Mouse (Mus musculus) limb, embryonic 10.5 days (tissue): ENCODE results near the gene Rsph3b. TPM values are rescaled to one million over a fixed set of nuclear protein-coding genes. Genes with fewer than 3 reads are reported as not detected.
A peak's percentile ranks its signal among the peaks of the same experiment; 100 is the strongest.
"Not testable (repeated sequence)": the region's sequence is repeated elsewhere in the genome, so short reads cannot be mapped to it uniquely, and the experiment has no call there.

Source experiments
- DNase-seq: peaks from one replicate; pipeline ENCODE4 v3.0.0-alpha.2; 2017; ENCODE audit warnings: low spot score
- H3K27ac ChIP-seq: fragments of 300-500 bp; sonication (generic); 2 replicates; pipeline ENCODE4 v1.5.1; 2016; ENCODE audit warnings: mild to moderate bottlenecking
- H3K27me3 ChIP-seq: fragments of 300-500 bp; sonication (generic); 2 replicates; pipeline ENCODE4 v1.6.1; 2016; ENCODE audit warnings: low read depth, mild to moderate bottlenecking; ENCODE audit not compliant: poor library complexity, severe bottlenecking
- H3K36me3 ChIP-seq: fragments of 300-500 bp; sonication (generic); 2 replicates; pipeline ENCODE4 v1.6.1; 2016; ENCODE audit warnings: mild to moderate bottlenecking, moderate library complexity
- H3K4me1 ChIP-seq: fragments of 300-500 bp; sonication (generic); 2 replicates; pipeline ENCODE4 v1.6.1; 2016
- H3K4me3 ChIP-seq: fragments of 300-500 bp; sonication (generic); 2 replicates; pipeline ENCODE4 v1.5.1; 2016; ENCODE audit warnings: mild to moderate bottlenecking, moderate library complexity
- H3K9me3 ChIP-seq: fragments of 300-500 bp; sonication (generic); replicated peaks from 2 replicates; pipeline ENCODE4 v1.6.1; 2016; ENCODE audit warnings: mild to moderate bottlenecking
- WGBS: fragments of 180-500 bp; shearing (Covaris S2); methylation state at CpG from one replicate; pipeline ENCODE4 v1.1.7; 2016; 5-methylcytosine and 5-hydroxymethylcytosine counted together
- polyA plus RNA-seq: library from polyadenylated mRNA; unstranded; fragments of >200 nt; fragmentation: Nextera tagmentation; extraction: Ambion mirVana; gene quantifications from 2 replicates; pipeline ENCODE4 v1.2.1, GENCODE M21; 2016

Rsph3b gene
- 23.8 and 32.1 TPM in 2 replicates for polyA plus RNA-seq

- H3K27me3 ChIP-seq, H3K36me3 ChIP-seq, H3K4me1 ChIP-seq, H3K9me3 ChIP-seq: not testable (repeated sequence)
- H3K27ac ChIP-seq, result peak within 1 kb of the TSS; percentile 85
- 2% methylated on average over 73 of the region's 73 CpGs for WGBS
- peak; percentile 95 for DNase-seq
- peak within 1 kb of the TSS; percentile 57 for H3K4me3 ChIP-seq
These were observed at the start of gene Rsph3b for GRCm38 (mm10) chr17:6947984-6948768. TSS of gene Rsph3b (minus strand) at chr17:6948682.

DNA sequence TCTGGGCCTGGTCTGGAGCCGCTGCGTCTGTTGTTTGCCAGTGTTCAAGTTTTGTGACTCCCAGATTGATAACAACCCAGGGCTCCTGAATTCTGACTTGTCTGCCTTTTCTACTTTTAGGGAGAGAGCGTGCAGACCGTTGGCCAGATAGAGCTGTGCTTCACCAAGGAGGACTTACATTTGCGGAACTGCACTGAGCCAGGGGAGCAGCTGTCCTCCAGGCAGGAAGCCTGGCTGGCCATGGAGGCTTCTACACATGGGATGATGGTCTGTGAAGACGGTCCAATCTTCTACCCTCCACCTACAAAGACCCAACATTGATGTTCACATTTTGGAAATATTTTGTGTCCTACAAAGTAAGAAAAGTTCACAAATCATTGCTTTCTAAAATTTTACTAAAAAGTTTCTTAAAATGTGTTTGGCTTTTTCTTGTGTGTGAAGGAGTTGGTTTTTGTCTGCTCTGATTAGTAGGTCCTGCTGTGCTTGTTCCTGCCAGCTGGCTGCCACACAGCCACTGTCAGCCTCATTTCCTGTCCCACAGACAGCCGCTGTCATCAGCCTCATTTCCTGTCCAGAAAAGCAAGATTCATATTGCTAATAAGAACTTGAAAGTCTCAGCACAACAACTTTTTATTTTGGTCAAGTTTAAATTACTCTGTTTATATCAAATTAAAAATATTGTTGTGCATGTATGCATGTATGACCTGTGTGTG lies 49.5 kb upstream of the Rsph3b start:
- WGBS, result 55% methylated on average over 2 of the region's 7 CpGs
- not testable (repeated sequence) for H3K9me3 ChIP-seq, H3K27me3 ChIP-seq, DNase-seq, H3K27ac ChIP-seq, H3K36me3 ChIP-seq, H3K4me1 ChIP-seq, H3K4me3 ChIP-seq

DNA sequence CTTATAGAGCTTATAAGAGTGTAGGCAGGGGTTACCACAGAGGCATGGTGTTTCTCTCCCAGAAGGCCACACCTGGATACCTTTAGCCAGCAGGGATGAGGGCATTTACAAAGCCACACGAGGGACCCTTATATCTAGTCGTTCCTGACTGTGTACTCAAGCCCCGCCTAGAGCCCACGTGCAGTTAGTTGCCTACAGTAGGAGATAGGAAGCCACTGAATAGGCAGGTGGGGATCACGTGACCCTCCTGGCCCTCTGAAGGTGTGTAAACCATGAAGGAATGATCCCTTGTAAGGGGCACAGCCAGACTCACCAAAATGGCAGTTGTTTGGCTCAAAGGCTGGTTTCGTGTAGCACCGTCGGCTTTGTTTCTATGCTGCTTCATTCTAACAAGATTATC lies 48.3 kb upstream of the Rsph3b start:
- not testable (repeated sequence) for H3K36me3 ChIP-seq, H3K27me3 ChIP-seq, H3K9me3 ChIP-seq, H3K4me3 ChIP-seq, H3K27ac ChIP-seq, H3K4me1 ChIP-seq, DNase-seq
- WGBS, result 86% methylated on average over 8 of the region's 8 CpGs

DNA sequence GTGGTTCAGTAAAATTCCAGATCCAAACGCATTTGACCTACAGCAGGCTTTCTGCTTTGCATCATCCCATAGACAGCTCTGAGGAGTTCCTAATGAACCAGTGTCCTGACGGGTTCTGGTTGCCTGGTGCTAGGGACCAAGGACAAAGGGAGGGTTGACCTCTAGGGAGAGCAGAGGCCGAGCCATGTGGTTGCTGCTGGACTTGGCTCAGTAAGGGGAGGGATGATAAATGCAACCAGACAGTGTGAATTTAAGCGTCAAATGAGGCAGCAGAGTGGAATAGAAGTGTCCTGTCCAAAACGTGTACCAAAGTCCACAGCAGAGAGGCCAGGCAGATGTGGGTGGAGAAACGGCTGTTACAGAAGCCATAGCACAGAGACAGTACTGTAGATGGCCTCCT lies 47.0 kb upstream of the Rsph3b start:
- not testable (repeated sequence) for H3K27me3 ChIP-seq, H3K36me3 ChIP-seq, H3K9me3 ChIP-seq, H3K4me3 ChIP-seq, DNase-seq, H3K27ac ChIP-seq, H3K4me1 ChIP-seq
- WGBS, result no CpG with 5 or more reads among the region's 6 CpGs

DNA sequence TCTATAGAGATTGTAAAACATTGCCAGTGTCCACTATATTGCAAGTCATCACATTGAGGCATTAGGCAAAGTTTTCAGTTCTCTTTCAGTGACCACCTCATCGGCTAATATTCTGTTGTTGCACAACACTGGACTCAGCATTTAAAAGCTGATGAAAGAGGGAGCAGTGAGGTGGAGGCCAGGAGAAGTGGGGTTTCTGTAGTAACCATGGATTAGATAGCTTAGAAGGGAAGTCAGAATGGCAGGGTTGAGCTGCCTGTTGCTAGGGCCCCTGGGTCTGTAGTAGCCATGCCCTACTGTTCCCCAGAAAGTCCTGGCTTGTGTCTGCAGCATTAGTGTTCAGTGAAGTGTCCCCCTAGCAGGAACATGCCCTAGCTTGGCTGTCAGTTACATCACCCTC lies 37.6 kb upstream of the Rsph3b start:
- WGBS, result 95% methylated on average over 1 of the region's 1 CpGs
- peaks cover 11% of the 10 kb centered on the region for H3K36me3 ChIP-seq
- not testable (repeated sequence) for H3K4me3 ChIP-seq, H3K9me3 ChIP-seq, H3K27ac ChIP-seq, H3K27me3 ChIP-seq, H3K4me1 ChIP-seq, DNase-seq

- H3K27me3 ChIP-seq, H3K27ac ChIP-seq, H3K4me1 ChIP-seq, H3K9me3 ChIP-seq, H3K36me3 ChIP-seq, DNase-seq, H3K4me3 ChIP-seq: not testable (repeated sequence)
- WGBS, result 91% methylated on average over 5 of the region's 8 CpGs
These were observed 31.7 kb upstream of the Rsph3b start for GRCm38 (mm10) chr17:6980144-6980543.

DNA sequence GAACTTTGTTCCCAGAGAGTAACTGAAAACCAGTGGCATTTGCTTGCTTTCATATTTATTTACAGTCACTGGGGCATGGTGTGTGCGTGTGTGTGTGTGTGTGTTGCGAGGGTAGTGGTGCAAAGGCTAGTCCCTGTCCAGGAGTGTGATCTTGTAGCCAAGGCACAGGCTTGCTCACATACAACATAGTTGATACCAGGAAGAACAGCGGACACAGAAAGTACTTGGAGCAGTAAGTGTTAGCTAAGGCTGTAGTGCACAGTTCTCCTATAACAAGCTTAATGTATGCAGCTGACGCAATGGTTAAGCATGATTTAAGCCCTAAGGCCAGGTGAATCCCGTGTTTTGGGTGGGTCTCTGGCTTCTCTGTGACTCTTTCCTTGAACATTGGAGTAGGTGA lies 30.9 kb upstream of the Rsph3b start:
- H3K27me3 ChIP-seq, DNase-seq, H3K36me3 ChIP-seq, H3K27ac ChIP-seq, H3K9me3 ChIP-seq, H3K4me1 ChIP-seq: not testable (repeated sequence)
- H3K4me3 ChIP-seq, result peak overlapping the region; percentile 54
- 44% methylated on average over 5 of the region's 5 CpGs for WGBS

- H3K4me1 ChIP-seq, H3K27me3 ChIP-seq, H3K9me3 ChIP-seq, H3K36me3 ChIP-seq: not testable (repeated sequence)
- DNase-seq, result peak; percentile 63
- 1% methylated on average over 52 of the region's 68 CpGs for WGBS
- H3K27ac ChIP-seq, result peak within 1 kb of the TSS; percentile 82; the same call in 1 of the 2 replicates
- H3K4me3 ChIP-seq, result peak within 1 kb of the TSS; percentile 54
These were observed 30.1 kb upstream of the Rsph3b start, which contains the start of gene Gm49721 for GRCm38 (mm10) chr17:6978287-6979248. TSS of gene Gm49721 (plus strand) at chr17:6978904.

- H3K36me3 ChIP-seq, H3K27ac ChIP-seq, H3K4me3 ChIP-seq, H3K27me3 ChIP-seq, H3K9me3 ChIP-seq, H3K4me1 ChIP-seq, DNase-seq: not testable (repeated sequence)
- WGBS, result 71% methylated on average over 3 of the region's 3 CpGs
These were observed 26.5 kb upstream of the Rsph3b start for GRCm38 (mm10) chr17:6974985-6975384.

DNA sequence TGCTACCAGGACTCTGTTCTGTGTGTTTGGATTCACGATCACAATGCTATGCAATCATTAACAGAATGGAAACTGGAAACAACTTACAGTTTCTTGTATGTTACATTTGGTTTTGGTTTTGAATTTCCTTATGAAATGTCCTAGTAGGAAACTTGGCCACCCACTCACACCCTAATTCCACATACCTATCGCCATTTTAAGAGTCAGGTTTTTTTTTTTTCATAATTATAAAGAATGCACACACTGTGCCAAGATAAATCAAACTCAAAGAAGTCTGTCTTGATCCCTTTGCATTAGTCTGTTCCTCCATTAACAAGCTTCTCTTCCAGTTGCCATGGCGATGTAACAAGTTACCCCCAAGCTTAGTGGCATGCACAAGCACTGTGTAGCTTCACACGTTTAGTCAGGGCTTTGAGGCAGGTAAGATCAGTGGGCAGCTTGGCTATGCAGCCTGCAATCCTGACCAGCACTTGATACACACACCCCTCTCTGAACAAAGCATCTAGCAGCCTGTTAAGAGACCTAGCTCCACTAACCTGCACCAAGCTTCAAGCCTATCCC lies 24.4 kb upstream of the Rsph3b start:
- not testable (repeated sequence) for H3K9me3 ChIP-seq, H3K27me3 ChIP-seq, H3K4me3 ChIP-seq, H3K4me1 ChIP-seq, H3K36me3 ChIP-seq, H3K27ac ChIP-seq, DNase-seq
- WGBS, result 75% methylated on average over 4 of the region's 4 CpGs

DNA sequence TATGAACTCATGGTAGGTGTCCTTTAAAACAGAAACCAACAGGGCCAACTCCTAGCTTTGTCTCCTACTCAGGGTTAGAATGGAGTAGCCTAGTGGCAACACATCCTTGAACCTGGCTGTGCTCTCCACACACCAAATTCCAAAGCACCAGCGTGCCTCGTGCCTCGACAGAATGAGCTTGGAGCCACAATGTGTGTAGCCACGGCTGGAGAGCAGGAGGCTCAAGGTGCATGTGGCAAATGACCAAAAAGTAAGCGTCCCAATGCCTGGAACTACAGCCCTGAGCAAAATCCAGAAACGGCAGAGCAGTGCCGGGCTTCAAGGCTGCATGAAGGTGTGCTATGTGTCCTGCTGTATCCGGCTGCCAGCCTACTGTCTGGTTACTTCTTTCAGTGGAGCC lies 22.8 kb upstream of the Rsph3b start:
- WGBS, result 84% methylated on average over 8 of the region's 8 CpGs
- not testable (repeated sequence) for H3K36me3 ChIP-seq, H3K4me1 ChIP-seq, H3K9me3 ChIP-seq, H3K27ac ChIP-seq, H3K27me3 ChIP-seq, DNase-seq, H3K4me3 ChIP-seq

DNA sequence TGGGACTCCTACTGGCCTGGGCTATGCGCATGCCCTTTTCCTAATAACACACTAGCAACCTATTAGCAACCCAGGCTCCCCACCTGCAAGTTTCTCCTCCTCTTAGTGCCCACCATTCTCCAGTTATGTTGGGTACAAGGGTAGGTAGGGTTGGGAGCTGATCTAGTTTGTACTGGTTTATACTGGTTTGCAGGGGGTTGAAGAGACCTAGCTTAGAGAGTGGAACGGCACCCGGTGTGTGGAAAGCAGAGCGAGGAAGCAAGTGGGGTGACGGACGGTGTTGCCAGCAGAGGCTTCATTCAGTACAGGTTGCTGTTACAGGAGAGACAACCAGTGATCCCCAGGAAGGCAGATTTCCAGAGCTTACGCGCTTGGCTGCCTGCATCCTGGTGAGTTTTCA lies 21.9 kb upstream of the Rsph3b start, which contains the start of gene Rnaset2b:
Gene Rnaset2b (plus strand): TSS at position 301 of the 400 bp plus-strand sequence.
- DNase-seq, H3K4me1 ChIP-seq, H3K36me3 ChIP-seq, H3K4me3 ChIP-seq, H3K9me3 ChIP-seq, H3K27ac ChIP-seq, H3K27me3 ChIP-seq: not testable (repeated sequence)
- whole genome bisulfite sequencing, result 100% methylated on average over 1 of the region's 8 CpGs
